Mouse (Mus musculus): Measurements from ENCODE around the gene Cxcl17.

- no peak for TF ChIP-seq CTCF (IDR thresholded peaks at IDR 0.05; ENCODE audit: low read depth)
- TF ChIP-seq EP300 (IDR thresholded peaks at IDR 0.05; ENCODE audit: low read depth), result no peak
These were observed 17.5 kb downstream of the Cxcl17 start for GRCm38 (mm10) chr7:25395186-25395557.
